Mouse (Mus musculus): ENCODE data around the gene Smim1. TPM values are rescaled to one million over a fixed set of nuclear protein-coding genes. Genes with fewer than 3 reads are reported as not detected.
A peak's percentile ranks its signal among the peaks of the same experiment; 100 is the strongest.

Smim1 gene
- polyA plus RNA-seq, 1 experiment from 2014 or later: 12.6 TPM

GRCm38 (mm10) chr4:153975292-153975662 is 50.8 kb downstream of the Smim1 start:
- H3K9ac ChIP-seq: peak overlapping the region; percentile 91

GRCm38 (mm10) chr4:153974431-153975291 is 51.4 kb downstream of the Smim1 start, which contains the start of the genes Dffb and Cep104:
TSS of gene Dffb (minus strand) at chr4:153975126.
TSS of gene Cep104 (plus strand) at chr4:153975194.
- Histone ChIP-seq H3K4me3 (peak within 1 kb of the TSS; percentile 95), H3K9me3 (no peaks in the 10 kb centered on the region), H3K4me2 (replicated peaks) (peak within 1 kb of the TSS; percentile 95), H3K27me3 (no peaks in the 10 kb centered on the region), H3K27ac (peak within 1 kb of the TSS; percentile 10; the same call in 1 of the 2 replicates), H3K9ac (peak within 1 kb of the TSS; percentile 91), H3K4me1 (peaks cover 14% of the 10 kb centered on the region), H3K36me3 (peaks cover 36% of the 10 kb centered on the region)
- peak; percentile 97 for ATAC-seq (ENCODE audit: low FRiP score, low read depth)
- 1% methylated on average over 68 of the region's 68 CpGs for WGBS

More at GRCm38 (mm10) chr4:153975292-153975662, 50.8 kb downstream of the Smim1 start:
- peak overlapping the region; percentile 95 for H3K4me3 ChIP-seq
- no peaks in the 10 kb centered on the region for H3K9me3 ChIP-seq
- under 1% methylated on average over 32 of the region's 33 CpGs for WGBS
- ATAC-seq (ENCODE audit: low FRiP score, low read depth): peak; percentile 49; the same call in 1 of the 2 replicates
- H3K4me1 ChIP-seq: peaks cover 14% of the 10 kb centered on the region
- peaks cover 36% of the 10 kb centered on the region for H3K36me3 ChIP-seq
- no peak overlapping the region for H3K27ac ChIP-seq
- H3K27me3 ChIP-seq: no peaks in the 10 kb centered on the region
- peak overlapping the region; percentile 95 for H3K4me2 ChIP-seq (replicated peaks)

Other genes starting within 250 kb of the Smim1 start
- 82.8 and 83.6 TPM in 2 replicates for gene A430005L14Rik, start 69.0 kb downstream of the Smim1 start, polyA plus RNA-seq (2015; fragmentation: Nextera tagmentation; extraction: Ambion mirVana)
- gene Dffb, start 51.1 kb downstream of the Smim1 start, polyA plus RNA-seq (2015; fragmentation: Nextera tagmentation; extraction: Ambion mirVana): 13.8 and 15.1 TPM in 2 replicates
- gene Cep104, start 51.0 kb downstream of the Smim1 start, polyA plus RNA-seq (2015; fragmentation: Nextera tagmentation; extraction: Ambion mirVana): 16.9 TPM in 2 replicates
- gene Lrrc47, start 14.5 kb downstream of the Smim1 start, polyA plus RNA-seq (2015; fragmentation: Nextera tagmentation; extraction: Ambion mirVana): 19.6 and 20.5 TPM in 2 replicates
- not detected in 2 replicates for gene Ccdc27, start 16.4 kb upstream of the Smim1 start, polyA plus RNA-seq (2015; fragmentation: Nextera tagmentation; extraction: Ambion mirVana)
- gene Trp73, start 114.0 kb upstream of the Smim1 start, polyA plus RNA-seq (2015; fragmentation: Nextera tagmentation; extraction: Ambion mirVana): 1.6 and 1.7 TPM in 2 replicates
- gene Wrap73, start 116.1 kb upstream of the Smim1 start, polyA plus RNA-seq (2015; fragmentation: Nextera tagmentation; extraction: Ambion mirVana): 47.8 and 48.4 TPM in 2 replicates
- gene Tprgl, start 134.4 kb upstream of the Smim1 start, polyA plus RNA-seq (2015; fragmentation: Nextera tagmentation; extraction: Ambion mirVana): 117 and 118 TPM in 2 replicates
- gene Megf6, start 144.5 kb upstream of the Smim1 start, polyA plus RNA-seq (2015; fragmentation: Nextera tagmentation; extraction: Ambion mirVana): 61.7 and 70.0 TPM in 2 replicates